Mouse (Mus musculus) lung, embryonic 14.5 days (tissue): ENCODE data around the gene Snx29. TPM values are rescaled to one million over a fixed set of nuclear protein-coding genes. Genes with fewer than 3 reads are reported as not detected.

Experiments used
- ATAC-seq: fragments of 200-750 bp; cut with Nextera tagmentation; 2 replicates; pipeline ENCODE4 v1.8.0; 2017; ENCODE audit warnings: mild to moderate bottlenecking, moderate TSS enrichment, moderate library complexity; ENCODE audit not compliant: insufficient read depth
- DNase-seq: peaks from one replicate; pipeline ENCODE4 v3.0.0-alpha.2; 2015
- H3K27ac ChIP-seq: fragments of 300-500 bp; sonication (generic); 2 replicates; pipeline ENCODE4 v1.5.1; 2014; ENCODE audit warnings: low read depth, mild to moderate bottlenecking, moderate library complexity
- H3K27me3 ChIP-seq: fragments of 300-500 bp; sonication (generic); 2 replicates; pipeline ENCODE4 v1.6.1; 2014; ENCODE audit warnings: low read length, control low read depth; ENCODE audit not compliant: insufficient read depth
- H3K36me3 ChIP-seq: fragments of 300-500 bp; sonication (generic); 2 replicates; pipeline ENCODE4 v1.6.1; 2014; ENCODE audit warnings: control low read depth; ENCODE audit not compliant: insufficient read depth
- H3K4me1 ChIP-seq: fragments of 300-500 bp; sonication (generic); 2 replicates; pipeline ENCODE4 v1.6.1; 2014; ENCODE audit warnings: antibody characterized with exemption, control low read depth; ENCODE audit not compliant: insufficient read depth
- H3K4me2 ChIP-seq: fragments of 300-500 bp; sonication (generic); 2 replicates; pipeline ENCODE4 v1.6.1; 2014; ENCODE audit warnings: mild to moderate bottlenecking
- H3K4me3 ChIP-seq: fragments of 300-500 bp; sonication (generic); 2 replicates; pipeline ENCODE4 v1.5.1; 2014; ENCODE audit warnings: low read depth, low read length
- H3K9ac ChIP-seq: fragments of 300-500 bp; sonication (generic); 2 replicates; pipeline ENCODE4 v1.6.1; 2014
- H3K9me3 ChIP-seq: fragments of 300-500 bp; sonication (generic); 2 replicates; pipeline ENCODE4 v1.6.1; 2016; ENCODE audit warnings: low read depth, low read length, control low read depth
- CTCF ChIP-seq: IDR thresholded peaks from 2 replicates; pipeline ENCODE4 v1.5.1; 2016; ENCODE audit warnings: antibody characterized with exemption, low read depth
- WGBS: fragments of 180-500 bp; shearing (Covaris S2); extraction: QIAGEN DNeasy Blood & Tissue Kit; methylation state at CpG from one replicate; pipeline ENCODE4 v1.1.7; 2014; 5-methylcytosine and 5-hydroxymethylcytosine counted together
- polyA plus RNA-seq: library from polyadenylated mRNA; unstranded; fragments of >200 nt; fragmentation: Nextera tagmentation; extraction: Ambion mirVana; gene quantifications from 2 replicates; pipeline ENCODE4 v1.2.1, GENCODE M21; 2014

The Snx29 gene
- polyA plus RNA-seq, 1 experiment from 2014 or later: 10.3 TPM

DNA sequence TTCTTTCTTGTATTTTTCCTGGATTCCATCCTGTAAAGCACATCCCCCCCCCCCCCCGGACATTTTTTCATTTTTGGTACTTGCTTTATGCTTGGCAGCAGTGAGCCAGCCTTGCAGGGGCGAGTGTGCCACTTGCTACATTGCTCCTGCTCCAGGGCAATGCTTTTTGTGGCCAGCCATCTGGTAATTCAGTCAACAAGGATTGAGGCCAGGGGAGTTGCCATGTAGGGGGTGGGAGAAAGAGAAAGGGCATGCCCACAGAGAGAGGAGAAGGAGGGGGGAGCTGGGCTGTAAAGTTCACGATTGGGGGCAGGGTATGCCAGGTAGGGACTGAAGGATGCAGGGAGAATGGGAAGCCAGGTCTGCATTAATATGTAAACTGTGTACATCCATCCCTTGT lies 210.7 kb downstream of the Snx29 start:
- Histone ChIP-seq H3K4me1 (no peaks in the 10 kb centered on the region), H3K4me3 (no peak overlapping the region), H3K9me3 (no peaks in the 10 kb centered on the region), H3K36me3 (no peaks in the 10 kb centered on the region), H3K27me3 (no peaks in the 10 kb centered on the region), H3K4me2 (no peak overlapping the region), H3K9ac (no peak overlapping the region), H3K27ac (no peak overlapping the region)
- DNase-seq: no peak
- ATAC-seq: no peak
- TF ChIP-seq CTCF: no peak
- WGBS: 62% methylated on average over 3 of the region's 3 CpGs

DNA sequence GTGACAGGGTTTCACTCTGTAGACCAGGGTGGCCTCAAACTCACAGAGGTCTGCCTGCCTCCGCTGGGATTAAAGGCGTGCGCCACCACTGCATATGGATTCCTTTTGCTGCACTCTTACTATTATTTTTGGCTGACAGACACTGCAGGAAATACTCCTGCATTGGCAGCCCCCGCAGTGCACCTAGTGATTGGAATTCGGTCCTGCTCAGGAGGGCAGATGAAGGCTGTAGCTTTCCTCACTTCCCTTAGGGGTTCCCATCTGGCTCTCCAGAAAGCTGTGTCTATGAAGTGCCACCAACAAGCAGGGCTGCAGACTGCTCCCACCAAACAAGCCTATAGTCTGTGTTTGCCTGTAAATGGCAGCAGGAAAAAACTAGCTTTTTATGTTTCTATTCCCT lies 215.0 kb downstream of the Snx29 start:
- no peak overlapping the region for H3K4me2 ChIP-seq
- H3K9ac ChIP-seq: no peak overlapping the region
- no peak overlapping the region for H3K4me3 ChIP-seq
- no peak for DNase-seq
- no peak overlapping the region for H3K27ac ChIP-seq
- no peaks in the 10 kb centered on the region for H3K4me1 ChIP-seq
- TF ChIP-seq CTCF: no peak
- 50% methylated on average over 5 of the region's 5 CpGs for WGBS
- H3K9me3 ChIP-seq: no peaks in the 10 kb centered on the region
- H3K36me3 ChIP-seq: no peaks in the 10 kb centered on the region
- no peak for ATAC-seq
- H3K27me3 ChIP-seq: no peaks in the 10 kb centered on the region

DNA sequence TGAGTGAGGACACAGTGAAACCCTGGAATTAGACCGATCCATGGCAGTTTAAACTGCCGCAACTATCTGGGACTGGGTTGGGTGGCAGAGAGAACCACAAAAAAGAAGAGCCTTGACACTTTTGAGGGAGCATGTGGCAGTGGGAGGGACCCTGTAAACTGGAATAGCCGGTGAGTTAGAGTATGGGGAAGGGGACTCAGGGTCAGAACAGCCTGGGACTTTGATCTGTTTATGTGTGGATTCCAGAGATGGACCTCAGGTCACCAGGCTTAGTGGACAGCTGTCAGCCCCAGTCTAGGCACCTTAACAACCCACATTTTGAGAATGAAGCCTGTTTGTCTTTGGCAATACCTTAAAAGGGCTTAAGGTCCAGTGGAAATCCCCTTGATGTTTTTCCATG lies 215.5 kb downstream of the Snx29 start:
- Histone ChIP-seq H3K27me3 (no peaks in the 10 kb centered on the region), H3K4me2 (no peak overlapping the region), H3K27ac (no peak overlapping the region), H3K9me3 (no peaks in the 10 kb centered on the region), H3K4me1 (no peaks in the 10 kb centered on the region), H3K9ac (no peak overlapping the region), H3K36me3 (no peaks in the 10 kb centered on the region), H3K4me3 (no peak overlapping the region)
- no peak for TF ChIP-seq CTCF
- WGBS: 38% methylated on average over 3 of the region's 3 CpGs
- no peak for ATAC-seq
- no peak for DNase-seq

DNA sequence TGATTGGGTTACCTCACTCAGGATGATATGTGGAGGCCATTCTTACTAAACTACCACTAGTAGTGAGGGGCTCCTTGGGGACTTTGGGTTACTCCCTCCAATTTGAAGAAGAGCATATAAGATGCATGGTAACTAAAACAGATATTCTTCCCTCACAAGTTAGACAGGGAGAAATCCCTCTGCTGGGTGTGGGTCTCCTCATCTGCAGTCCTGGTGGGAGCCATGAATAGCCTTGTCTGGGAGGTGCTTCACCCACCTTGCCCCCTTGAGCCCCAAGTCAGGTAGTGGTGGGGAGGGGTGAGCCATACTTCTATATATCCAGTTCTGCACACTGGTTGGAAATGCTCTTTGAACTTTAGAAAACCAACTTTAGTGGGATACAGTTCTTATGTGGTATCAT lies 218.3 kb downstream of the Snx29 start:
- H3K27me3 ChIP-seq: no peaks in the 10 kb centered on the region
- no peak overlapping the region for H3K4me3 ChIP-seq
- no peaks in the 10 kb centered on the region for H3K36me3 ChIP-seq
- no peak for TF ChIP-seq CTCF
- no peaks in the 10 kb centered on the region for H3K4me1 ChIP-seq
- H3K9ac ChIP-seq: no peak overlapping the region
- ATAC-seq (no peak), DNase-seq (no peak)
- H3K4me2 ChIP-seq: no peak overlapping the region
- H3K9me3 ChIP-seq: no peaks in the 10 kb centered on the region
- no peak overlapping the region for H3K27ac ChIP-seq

DNA sequence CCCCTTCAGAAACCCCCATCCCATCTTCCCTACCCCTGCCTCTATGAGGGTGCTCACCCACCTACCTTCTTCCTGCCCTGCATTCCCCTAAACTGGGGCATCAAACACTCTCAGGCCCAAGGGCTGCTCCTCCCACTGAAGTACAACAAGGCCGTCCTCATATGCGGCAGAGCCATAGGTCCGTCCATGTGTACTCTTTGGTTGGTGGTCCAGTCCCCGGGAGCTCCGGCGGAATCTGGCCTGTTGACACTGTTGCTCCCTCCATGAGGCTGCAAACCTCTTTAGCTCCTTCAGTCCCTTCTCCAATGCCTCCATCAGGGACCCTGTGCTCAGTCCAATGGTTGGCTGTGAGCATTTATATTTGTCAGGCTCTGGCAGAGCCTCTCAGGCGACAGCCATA lies 219.1 kb downstream of the Snx29 start:
- no peaks in the 10 kb centered on the region for H3K36me3 ChIP-seq
- no peak for DNase-seq
- H3K27me3 ChIP-seq: no peaks in the 10 kb centered on the region
- no peak for TF ChIP-seq CTCF
- no peaks in the 10 kb centered on the region for H3K4me1 ChIP-seq
- WGBS: 56% methylated on average over 7 of the region's 7 CpGs
- H3K9ac ChIP-seq: no peak overlapping the region
- no peaks in the 10 kb centered on the region for H3K9me3 ChIP-seq
- H3K4me3 ChIP-seq: no peak overlapping the region
- no peak overlapping the region for H3K4me2 ChIP-seq
- H3K27ac ChIP-seq: no peak overlapping the region
- no peak for ATAC-seq

- H3K27ac ChIP-seq: no peak overlapping the region
- H3K9me3 ChIP-seq: no peaks in the 10 kb centered on the region
- no peak overlapping the region for H3K4me3 ChIP-seq
- WGBS: 83% methylated on average over 8 of the region's 8 CpGs
- H3K27me3 ChIP-seq: no peaks in the 10 kb centered on the region
- no peak for DNase-seq
- no peak overlapping the region for H3K4me2 ChIP-seq
- H3K4me1 ChIP-seq: no peaks in the 10 kb centered on the region
- no peak overlapping the region for H3K9ac ChIP-seq
- H3K36me3 ChIP-seq: no peaks in the 10 kb centered on the region
- no peak for ATAC-seq
- TF ChIP-seq CTCF: no peak
These were observed 227.5 kb downstream of the Snx29 start for GRCm38 (mm10) chr16:11550043-11550725.

DNA sequence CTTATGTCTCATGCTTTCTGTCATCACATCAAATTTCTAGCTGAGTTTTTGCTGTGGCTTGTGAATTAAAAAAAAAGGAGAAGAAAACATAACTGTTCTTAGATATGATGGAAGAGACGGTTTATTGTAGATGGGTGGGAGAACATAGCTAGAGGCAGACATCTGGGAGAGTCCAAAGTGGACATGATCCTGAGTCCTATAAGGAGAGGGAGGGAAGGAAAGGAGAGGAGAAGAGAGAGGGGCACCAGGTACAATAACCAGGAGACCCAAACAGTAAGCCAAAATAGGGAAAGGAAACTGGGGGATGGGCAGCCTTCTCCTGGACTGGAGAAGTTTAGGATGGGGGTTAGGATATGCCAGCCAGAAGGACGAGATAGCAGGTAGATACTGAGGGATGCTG lies 239.0 kb downstream of the Snx29 start:
- DNase-seq (no peak), ATAC-seq (no peak)
- Histone ChIP-seq H3K9ac (no peak overlapping the region), H3K36me3 (no peaks in the 10 kb centered on the region), H3K27ac (no peak overlapping the region), H3K4me2 (no peak overlapping the region), H3K4me3 (no peak overlapping the region), H3K4me1 (no peaks in the 10 kb centered on the region), H3K9me3 (no peaks in the 10 kb centered on the region), H3K27me3 (no peaks in the 10 kb centered on the region)
- TF ChIP-seq CTCF: no peak
- WGBS: 61% methylated on average over 2 of the region's 2 CpGs

GRCm38 (mm10) chr16:11563846-11564245 lies 241.1 kb downstream of the Snx29 start:
- 59% methylated on average over 4 of the region's 4 CpGs for WGBS
- Histone ChIP-seq H3K27ac (no peak overlapping the region), H3K4me2 (no peak overlapping the region), H3K9ac (no peak overlapping the region), H3K4me3 (no peak overlapping the region), H3K4me1 (no peaks in the 10 kb centered on the region), H3K9me3 (no peaks in the 10 kb centered on the region), H3K36me3 (no peaks in the 10 kb centered on the region), H3K27me3 (no peaks in the 10 kb centered on the region)
- TF ChIP-seq CTCF: no peak
- no peak for DNase-seq
- no peak for ATAC-seq
